Mouse (Mus musculus) gastrocnemius, postnatal 25 days (tissue): Measurements from ENCODE around the gene Fnbp1. TPM values are rescaled to one million over a fixed set of nuclear protein-coding genes. Genes with fewer than 3 reads are reported as not detected.
A peak's percentile ranks its signal among the peaks of the same experiment; 100 is the strongest.

ENCODE experiments used
- DNase-seq: peaks from one replicate; pipeline ENCODE4 v3.0.0; 2022
- total RNA-seq, 2 experiments: library from RNA; stranded (reverse); gene quantifications; 1 replicate in 1 of 2; 2 replicates in 1 of 2; pipeline ENCODE4 v1.2.3; 2021

Gene Fnbp1
- total RNA-seq, 2 experiments from 2014 or later, result 10.1 to 10.9 TPM

GRCm38 (mm10) chr2:31024618-31025370 lies 117.0 kb downstream of the Fnbp1 start:
- peak; percentile 20 for DNase-seq

- DNase-seq, result no peak
Observed at GRCm38 (mm10) chr2:31023940-31024339, 117.9 kb downstream of the Fnbp1 start.

- DNase-seq, result no peak
Observed at GRCm38 (mm10) chr2:31020202-31020601, 121.6 kb downstream of the Fnbp1 start.

GRCm38 (mm10) chr2:31019011-31019410 lies 122.8 kb downstream of the Fnbp1 start:
- no peak for DNase-seq

GRCm38 (mm10) chr2:31018519-31018918 lies 123.3 kb downstream of the Fnbp1 start:
- no peak for DNase-seq

- DNase-seq, result no peak
Observed at GRCm38 (mm10) chr2:31017625-31018317, 124.0 kb downstream of the Fnbp1 start.

GRCm38 (mm10) chr2:31013371-31014120 lies 128.3 kb downstream of the Fnbp1 start:
- DNase-seq, result no peak

- no peak for DNase-seq
Observed at GRCm38 (mm10) chr2:31007208-31007607, 134.6 kb downstream of the Fnbp1 start.

- no peak for DNase-seq
Observed at GRCm38 (mm10) chr2:31006434-31006833, 135.4 kb downstream of the Fnbp1 start.

GRCm38 (mm10) chr2:31005453-31005852 lies 136.4 kb downstream of the Fnbp1 start:
- no peak for DNase-seq

- DNase-seq, result no peak
Observed at GRCm38 (mm10) chr2:31002857-31003256, 139.0 kb downstream of the Fnbp1 start.

- DNase-seq, result no peak
Observed at GRCm38 (mm10) chr2:30998443-30999260, 143.2 kb downstream of the Fnbp1 start.

- peak; percentile 33 for DNase-seq
Observed at GRCm38 (mm10) chr2:30995432-30995996, 146.3 kb downstream of the Fnbp1 start.

- no peak for DNase-seq
Observed at GRCm38 (mm10) chr2:30994853-30995252, 147.0 kb downstream of the Fnbp1 start.

- DNase-seq, result no peak
Observed at GRCm38 (mm10) chr2:30990221-30990620, 151.6 kb downstream of the Fnbp1 start.

GRCm38 (mm10) chr2:30985111-30986020 lies 156.4 kb downstream of the Fnbp1 start:
- DNase-seq, result peak; percentile 64

- no peak for DNase-seq
Observed at GRCm38 (mm10) chr2:30983024-30983423, 158.8 kb downstream of the Fnbp1 start.

- peak; percentile 100 for DNase-seq
Observed at GRCm38 (mm10) chr2:30981790-30982513, 159.9 kb downstream of the Fnbp1 start, which contains the start of the genes BC005624 and Usp20. BC005624 (minus strand) TSS chr2:30982201. Usp20 (plus strand) TSS chr2:30982279.
